Mouse (Mus musculus) kidney, postnatal 0 days (tissue): ENCODE data around the gene Slit3. TPM values are rescaled to one million over a fixed set of nuclear protein-coding genes. Genes with fewer than 3 reads are reported as not detected.

Source experiments
- ATAC-seq: fragments of 200-750 bp; cut with Nextera tagmentation; replicated peaks from 2 replicates; pipeline ENCODE4 v1.8.0; 2017; ENCODE audit warnings: low read depth, moderate number of reproducible peaks, moderate TSS enrichment, moderate library complexity; ENCODE audit not compliant: low FRiP score
- DNase-seq: peaks from one replicate; pipeline ENCODE4 v3.0.0-alpha.2; 2016; ENCODE audit warnings: low spot score
- H3K27ac ChIP-seq: fragments of 300-500 bp; sonication (generic); 2 replicates; pipeline ENCODE4 v1.5.1; 2014; ENCODE audit warnings: mild to moderate bottlenecking
- H3K27me3 ChIP-seq: fragments of 300-500 bp; sonication (generic); 2 replicates; pipeline ENCODE4 v1.6.1; 2014; ENCODE audit warnings: low read length, mixed read lengths; ENCODE audit not compliant: insufficient read depth
- H3K36me3 ChIP-seq: fragments of 300-500 bp; sonication (generic); 2 replicates; pipeline ENCODE4 v1.6.1; 2014; ENCODE audit warnings: low read length, mixed read lengths; ENCODE audit not compliant: insufficient read depth
- H3K4me1 ChIP-seq: fragments of 300-500 bp; sonication (generic); replicated peaks from 2 replicates; pipeline ENCODE4 v1.6.1; 2014; ENCODE audit warnings: antibody characterized with exemption, low read length, mixed read lengths; ENCODE audit not compliant: insufficient read depth
- H3K4me2 ChIP-seq: fragments of 300-500 bp; sonication (generic); 2 replicates; pipeline ENCODE4 v1.6.1; 2014; ENCODE audit warnings: mild to moderate bottlenecking, low read length, moderate library complexity, mixed read lengths
- H3K4me3 ChIP-seq: fragments of 300-500 bp; sonication (generic); replicated peaks from 2 replicates; pipeline ENCODE4 v1.5.1; 2014; ENCODE audit warnings: low read depth, low read length
- H3K9ac ChIP-seq: fragments of 300-500 bp; sonication (generic); 2 replicates; pipeline ENCODE4 v1.6.1; 2014; ENCODE audit warnings: low read depth, low read length
- H3K9me3 ChIP-seq: fragments of 300-500 bp; sonication (generic); replicated peaks from 2 replicates; pipeline ENCODE4 v1.6.1; 2016; ENCODE audit warnings: low read length, inconsistent platforms, mixed read lengths
- CTCF ChIP-seq: IDR thresholded peaks from 2 replicates; pipeline ENCODE4 v1.5.1; 2016; ENCODE audit warnings: antibody characterized with exemption, low read depth, mild to moderate bottlenecking, moderate library complexity
- WGBS: fragments of 180-500 bp; shearing (Covaris S2); extraction: QIAGEN DNeasy Blood & Tissue Kit; methylation state at CpG from one replicate; pipeline ENCODE4 v1.1.7; 2014; 5-methylcytosine and 5-hydroxymethylcytosine counted together
- polyA plus RNA-seq: library from polyadenylated mRNA; unstranded; fragments of >200 nt; fragmentation: Nextera tagmentation; extraction: Ambion mirVana; gene quantifications from 2 replicates; pipeline ENCODE4 v1.2.1, GENCODE M21; 2015

Slit3 gene
- polyA plus RNA-seq, 1 experiment from 2014 or later = 6.6 TPM

DNA sequence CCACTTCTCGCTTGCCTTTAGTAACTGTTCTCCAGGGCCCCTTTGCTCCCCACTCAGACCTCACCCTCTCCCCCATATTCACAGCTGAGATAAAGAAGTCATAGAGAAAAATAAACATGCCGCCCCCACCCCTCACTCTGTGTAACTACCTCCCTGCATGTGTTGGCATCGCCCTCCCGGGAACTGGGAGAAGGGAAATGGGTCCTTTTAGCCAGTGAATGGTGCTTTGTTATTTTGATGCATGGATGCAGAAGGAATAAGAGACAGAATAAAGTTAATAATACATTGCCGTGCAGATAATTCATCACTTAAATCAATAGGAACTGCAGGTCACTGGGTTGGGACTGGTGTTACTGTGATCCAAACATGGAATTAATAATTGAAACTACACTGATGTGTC is 298.0 kb downstream of the Slit3 start:
- WGBS = 80% methylated on average over 5 of the region's 5 CpGs
- Histone ChIP-seq H3K27me3 (no peaks in the 10 kb centered on the region), H3K4me2 (no peak overlapping the region), H3K9me3 (no peaks in the 10 kb centered on the region), H3K4me3 (no peak overlapping the region), H3K9ac (no peak overlapping the region), H3K36me3 (no peaks in the 10 kb centered on the region), H3K4me1 (no peaks in the 10 kb centered on the region), H3K27ac (no peak overlapping the region)
- DNase-seq (no peak), ATAC-seq (no peak)
- TF ChIP-seq CTCF = no peak

GRCm38 (mm10) chr11:35421728-35422127 is 300.7 kb downstream of the Slit3 start:
- DNase-seq (no peak), ATAC-seq (no peak)
- 29% methylated on average over 4 of the region's 4 CpGs for WGBS
- Histone ChIP-seq H3K27ac (no peak overlapping the region), H3K9me3 (no peaks in the 10 kb centered on the region), H3K27me3 (no peaks in the 10 kb centered on the region), H3K9ac (no peak overlapping the region), H3K36me3 (no peaks in the 10 kb centered on the region), H3K4me3 (no peak overlapping the region), H3K4me2 (no peak overlapping the region), H3K4me1 (no peaks in the 10 kb centered on the region)
- TF ChIP-seq CTCF = no peak

GRCm38 (mm10) chr11:35428036-35428435 is 307.0 kb downstream of the Slit3 start:
- no peaks in the 10 kb centered on the region for H3K9me3 ChIP-seq
- 51% methylated on average over 7 of the region's 7 CpGs for WGBS
- H3K4me1 ChIP-seq = 0 out of 2 replicates have a peak, but pooled peaks cover 5% of the 10 kb centered on the region
- no peaks in the 10 kb centered on the region for H3K36me3 ChIP-seq
- TF ChIP-seq CTCF = no peak
- no peaks in the 10 kb centered on the region for H3K27me3 ChIP-seq
- no peak overlapping the region for H3K4me3 ChIP-seq
- no peak overlapping the region for H3K4me2 ChIP-seq
- H3K27ac ChIP-seq = no peak overlapping the region
- ATAC-seq = no peak
- no peak overlapping the region for H3K9ac ChIP-seq
- no peak for DNase-seq

- TF ChIP-seq CTCF = no peak
- no peaks in the 10 kb centered on the region for H3K27me3 ChIP-seq
- DNase-seq = no peak
- WGBS = 41% methylated on average over 8 of the region's 8 CpGs
- no peaks in the 10 kb centered on the region for H3K9me3 ChIP-seq
- ATAC-seq = no peak; the same call in 1 of the 2 replicates
- no peak overlapping the region for H3K4me3 ChIP-seq
- H3K4me1 ChIP-seq = 0 out of 2 replicates have a peak, but pooled peaks cover 5% of the 10 kb centered on the region
- H3K36me3 ChIP-seq = no peaks in the 10 kb centered on the region
- H3K4me2 ChIP-seq = no peak overlapping the region
- H3K27ac ChIP-seq = no peak overlapping the region
- no peak overlapping the region for H3K9ac ChIP-seq
Observed at GRCm38 (mm10) chr11:35431130-35431529, 310.1 kb downstream of the Slit3 start.

DNA sequence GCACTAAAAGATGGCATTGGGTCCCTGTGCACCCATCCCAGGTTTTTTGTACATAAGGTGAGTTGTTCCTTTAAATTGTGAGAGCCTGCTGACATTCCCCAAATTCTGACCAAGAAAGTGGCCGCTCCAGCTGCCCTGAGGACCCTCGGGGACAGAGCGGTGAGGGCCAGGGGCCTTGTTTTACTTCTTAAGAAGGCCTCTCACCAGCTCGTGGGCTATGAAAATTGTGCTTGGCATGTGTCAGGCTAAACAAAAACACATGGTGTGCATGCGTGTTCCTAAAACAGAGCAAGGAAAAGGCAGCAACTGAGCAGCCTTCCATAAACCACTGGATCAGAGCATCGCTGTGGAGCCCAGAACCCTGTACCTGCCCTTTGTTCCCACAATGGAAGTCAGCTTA is 316.5 kb downstream of the Slit3 start:
- Histone ChIP-seq H3K27ac (no peak overlapping the region), H3K27me3 (no peaks in the 10 kb centered on the region), H3K4me1 (no peaks in the 10 kb centered on the region), H3K9me3 (no peaks in the 10 kb centered on the region), H3K4me2 (no peak overlapping the region), H3K36me3 (no peaks in the 10 kb centered on the region), H3K4me3 (no peak overlapping the region), H3K9ac (no peak overlapping the region)
- ATAC-seq = no peak
- WGBS = 82% methylated on average over 6 of the region's 6 CpGs
- no peak for DNase-seq
- no peak for TF ChIP-seq CTCF

GRCm38 (mm10) chr11:35440186-35440585 is 319.2 kb downstream of the Slit3 start:
- Histone ChIP-seq H3K4me3 (no peak overlapping the region), H3K4me2 (no peak overlapping the region), H3K27ac (no peak overlapping the region), H3K9me3 (no peaks in the 10 kb centered on the region), H3K36me3 (no peaks in the 10 kb centered on the region), H3K4me1 (no peaks in the 10 kb centered on the region), H3K27me3 (no peaks in the 10 kb centered on the region), H3K9ac (no peak overlapping the region)
- TF ChIP-seq CTCF = no peak
- 65% methylated on average over 11 of the region's 11 CpGs for WGBS
- no peak for DNase-seq
- ATAC-seq = no peak

DNA sequence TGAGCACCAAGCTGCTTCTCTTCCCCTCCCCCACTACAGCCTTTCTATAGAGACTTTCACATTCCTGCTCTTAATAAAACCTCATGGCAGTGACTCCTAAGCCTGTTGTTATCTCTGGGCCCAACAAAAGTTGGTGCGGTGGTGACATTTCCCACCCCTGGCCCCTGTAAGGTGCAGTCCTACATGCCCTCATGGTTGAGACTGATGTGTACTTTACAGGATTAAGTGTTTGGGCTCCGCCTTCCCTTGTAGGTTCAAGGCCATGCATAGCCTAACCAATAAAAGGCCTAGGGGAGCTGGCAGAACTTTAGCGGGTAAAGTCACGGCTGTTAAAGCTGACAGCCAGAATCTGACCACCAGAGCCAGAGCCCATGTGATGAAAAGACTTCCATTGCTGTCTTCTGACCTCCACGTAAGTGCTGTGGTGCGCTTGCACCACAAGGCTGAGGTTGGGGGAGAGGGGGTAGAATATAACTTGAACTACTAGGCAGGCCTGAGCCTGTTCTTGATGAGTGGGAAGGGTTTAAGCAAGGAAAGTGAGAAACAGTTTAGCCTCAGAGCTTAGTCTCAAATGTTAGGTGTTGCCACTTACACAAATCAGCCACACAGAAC is 323.6 kb downstream of the Slit3 start:
- no peak for TF ChIP-seq CTCF
- 80% methylated on average over 6 of the region's 6 CpGs for WGBS
- ATAC-seq = no peak
- Histone ChIP-seq H3K9ac (no peak overlapping the region), H3K36me3 (no peaks in the 10 kb centered on the region), H3K9me3 (no peaks in the 10 kb centered on the region), H3K27me3 (no peaks in the 10 kb centered on the region), H3K27ac (no peak overlapping the region), H3K4me3 (no peak overlapping the region), H3K4me2 (no peak overlapping the region), H3K4me1 (peaks cover 10% of the 10 kb centered on the region; the same call in 1 of the 2 replicates)
- DNase-seq = no peak
